Mouse (Mus musculus) ES-Bruce4 (cell line): ENCODE results near the gene Zbed4.

ENCODE experiments used
- CTCF ChIP-seq: IDR thresholded peaks from one replicate; pipeline ENCODE4 v1.8.1; 2011; ENCODE audit warnings: low read depth, low read length
- EP300 ChIP-seq: IDR thresholded peaks from 2 replicates; pipeline ENCODE4 v1.6.1; 2011; ENCODE audit warnings: low read depth, low read length; ENCODE audit not compliant: insufficient read depth

GRCm38 (mm10) chr15:88827466-88827865 is 76.0 kb downstream of the Zbed4 start:
- TF ChIP-seq CTCF (no peak), EP300 (no peak)
